Mouse (Mus musculus) stomach, postnatal 0 days (tissue): ENCODE results near the gene Bcar3.
"Not testable (repeated sequence)": the region's sequence is repeated elsewhere in the genome, so short reads cannot be mapped to it uniquely, and the experiment has no call there.

Experiments
- CTCF ChIP-seq: IDR thresholded peaks from 2 replicates; pipeline ENCODE4 v1.5.1; 2016; ENCODE audit warnings: antibody characterized with exemption, low read depth, mild to moderate bottlenecking, moderate library complexity
- EP300 ChIP-seq: optimal IDR thresholded peaks from 2 replicates; pipeline ENCODE3; 2016; ENCODE audit warnings: antibody characterized with exemption

DNA sequence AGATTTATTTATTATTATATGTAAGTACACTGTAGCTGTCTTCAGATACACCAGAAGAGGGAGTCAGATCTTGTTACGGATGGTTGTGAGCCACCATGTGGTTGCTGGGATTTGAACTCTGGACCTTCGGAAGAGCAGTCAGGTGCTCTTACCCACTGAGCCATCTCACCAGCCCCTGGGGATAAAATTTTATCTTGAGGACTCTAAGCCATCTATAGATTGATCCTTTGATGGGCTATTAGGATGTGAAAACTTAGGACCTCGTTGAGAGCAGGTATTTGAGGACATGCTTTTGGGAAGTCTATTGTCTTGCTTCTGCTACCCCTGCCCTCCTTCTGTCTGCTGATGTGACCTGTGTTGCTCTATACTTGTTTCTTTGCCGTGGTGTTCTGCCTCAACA, 4.6 kb upstream of the Bcar3 start:
- not testable (repeated sequence) for TF ChIP-seq CTCF, EP300
